Mouse (Mus musculus) liver, postnatal 0 days (tissue): Measurements from ENCODE around the gene Atp8a1.

Experiments
- CTCF ChIP-seq: sonication (generic); IDR thresholded peaks from 2 replicates; pipeline ENCODE4 v1.5.1; 2016; ENCODE audit warnings: antibody characterized with exemption, low read depth
- EP300 ChIP-seq: IDR thresholded peaks from 2 replicates; pipeline ENCODE4 v1.6.1; 2016; ENCODE audit warnings: antibody characterized with exemption, low read depth, mild to moderate bottlenecking

DNA sequence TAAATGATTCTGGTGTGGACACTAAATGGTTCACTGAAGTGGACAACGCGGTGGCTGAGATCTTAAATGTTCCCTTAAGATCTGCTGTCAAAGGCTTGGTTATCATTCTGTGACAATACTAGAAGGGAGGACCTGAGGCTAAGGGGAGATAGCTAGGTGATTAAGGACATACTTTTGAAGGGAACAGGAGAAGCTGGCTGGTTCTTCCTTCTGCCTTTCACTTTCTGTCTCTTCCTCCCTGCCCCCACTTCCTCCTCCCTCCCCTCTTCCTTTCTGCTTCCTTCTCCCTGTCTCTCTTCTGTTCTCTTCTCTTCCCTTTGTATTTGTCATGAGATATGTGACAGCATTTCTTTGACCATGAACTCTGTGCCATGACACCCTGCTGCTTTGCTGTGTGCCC is 26.0 kb downstream of the Atp8a1 start:
- TF ChIP-seq CTCF (no peak), EP300 (no peak)
